Mouse (Mus musculus) neural tube, embryonic 12.5 days (tissue): ENCODE measurements around the gene Ccdc65. TPM values are rescaled to one million over a fixed set of nuclear protein-coding genes. Genes with fewer than 3 reads are reported as not detected.

Experiments used
- ATAC-seq: fragments of 200-750 bp; cut with Nextera tagmentation; 2 replicates; pipeline ENCODE4 v1.8.0; 2017; ENCODE audit warnings: low read depth, mild to moderate bottlenecking, moderate TSS enrichment, moderate library complexity; ENCODE audit not compliant: low FRiP score
- H3K27ac ChIP-seq: fragments of 300-500 bp; sonication (generic); 2 replicates; pipeline ENCODE4 v1.5.1; 2016
- H3K27me3 ChIP-seq: fragments of 300-500 bp; sonication (generic); replicated peaks from 2 replicates; pipeline ENCODE4 v1.6.1; 2016; ENCODE audit warnings: mild to moderate bottlenecking
- H3K36me3 ChIP-seq: fragments of 300-500 bp; sonication (generic); 2 replicates; pipeline ENCODE4 v1.6.1; 2016; ENCODE audit warnings: mild to moderate bottlenecking
- H3K4me1 ChIP-seq: fragments of 300-500 bp; sonication (generic); 2 replicates; pipeline ENCODE4 v1.6.1; 2016
- H3K4me2 ChIP-seq: fragments of 300-500 bp; sonication (generic); replicated peaks from 2 replicates; pipeline ENCODE4 v1.6.1; 2016; ENCODE audit warnings: mild to moderate bottlenecking
- H3K4me3 ChIP-seq: fragments of 300-500 bp; sonication (generic); 2 replicates; pipeline ENCODE4 v1.5.1; 2016
- H3K9ac ChIP-seq: fragments of 300-500 bp; sonication (generic); 2 replicates; pipeline ENCODE4 v1.6.1; 2016; ENCODE audit warnings: mild to moderate bottlenecking
- H3K9me3 ChIP-seq: fragments of 300-500 bp; sonication (generic); 2 replicates; pipeline ENCODE4 v1.6.1; 2016; ENCODE audit warnings: mild to moderate bottlenecking
- WGBS: fragments of 180-500 bp; shearing (Covaris S2); methylation state at CpG from one replicate; pipeline ENCODE4 v1.1.7; 2016; 5-methylcytosine and 5-hydroxymethylcytosine counted together
- polyA plus RNA-seq: library from polyadenylated mRNA; unstranded; fragments of >200 nt; fragmentation: Nextera tagmentation; extraction: Ambion mirVana; gene quantifications from 2 replicates; pipeline ENCODE4 v1.2.1, GENCODE M21; 2016

Ccdc65 gene
- polyA plus RNA-seq, 1 experiment from 2014 or later: 2.3 TPM

- WGBS: under 1% methylated on average over 37 of the region's 37 CpGs
- no peaks in the 10 kb centered on the region for H3K36me3 ChIP-seq
These were observed 30.9 kb upstream of the Ccdc65 start, which contains the start of gene Rnd1 for GRCm38 (mm10) chr15:98676940-98677728. Gene Rnd1 (minus strand): TSS chr15:98677461.

DNA sequence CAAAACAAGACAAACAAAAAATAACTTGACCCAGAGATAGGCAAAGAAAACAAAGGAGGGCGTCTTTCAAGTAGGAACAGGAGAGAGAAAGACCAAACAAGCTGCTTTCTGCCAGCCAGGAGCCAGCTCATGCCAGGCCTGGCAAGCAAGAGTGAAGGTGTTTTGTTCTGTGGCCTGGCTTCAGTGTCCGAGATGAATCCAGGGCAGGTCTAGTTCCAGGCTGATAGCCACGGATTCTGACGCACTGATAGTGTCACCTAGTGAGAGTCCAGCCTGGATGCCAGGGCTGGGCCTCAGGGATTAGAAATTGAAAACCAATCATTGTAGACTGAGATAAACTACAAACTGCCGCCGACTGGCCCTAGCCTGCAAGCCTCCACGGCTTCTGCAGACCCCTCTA, 30.0 kb upstream of the Ccdc65 start:
- H3K27ac ChIP-seq: no peak overlapping the region
- 80% methylated on average over 7 of the region's 7 CpGs for WGBS
- H3K9ac ChIP-seq: no peak overlapping the region
- no peak for ATAC-seq
- H3K9me3 ChIP-seq: no peaks in the 10 kb centered on the region
- H3K4me2 ChIP-seq: peak overlapping the region; percentile 94; the same call in 1 of the 2 replicates
- H3K36me3 ChIP-seq: no peaks in the 10 kb centered on the region
- peaks cover 43% of the 10 kb centered on the region for H3K4me1 ChIP-seq
- H3K4me3 ChIP-seq: no peak overlapping the region
- peaks cover 6% of the 10 kb centered on the region; the same call in 1 of the 2 replicates for H3K27me3 ChIP-seq

More at GRCm38 (mm10) chr15:98676940-98677728, 30.9 kb upstream of the Ccdc65 start, which contains the start of gene Rnd1:
- ATAC-seq: peak; percentile 92
- H3K4me3 ChIP-seq: peak within 1 kb of the TSS; percentile 52
- H3K27ac ChIP-seq: no peak within 1 kb of the TSS
- peaks cover 43% of the 10 kb centered on the region for H3K4me1 ChIP-seq
- H3K4me2 ChIP-seq: peak within 1 kb of the TSS; percentile 94
- peaks cover 6% of the 10 kb centered on the region; the same call in 1 of the 2 replicates for H3K27me3 ChIP-seq
- no peaks in the 10 kb centered on the region for H3K9me3 ChIP-seq
- peak within 1 kb of the TSS; percentile 57 for H3K9ac ChIP-seq

- 88% methylated on average over 8 of the region's 8 CpGs for WGBS
- H3K4me2 ChIP-seq: no peak overlapping the region
- H3K4me3 ChIP-seq: no peak overlapping the region
- H3K9me3 ChIP-seq: no peaks in the 10 kb centered on the region
- no peak overlapping the region for H3K27ac ChIP-seq
- ATAC-seq: no peak
- H3K9ac ChIP-seq: no peak overlapping the region
- peaks cover 6% of the 10 kb centered on the region; the same call in 1 of the 2 replicates for H3K27me3 ChIP-seq
- H3K36me3 ChIP-seq: no peaks in the 10 kb centered on the region
- peaks cover 22% of the 10 kb centered on the region for H3K4me1 ChIP-seq
These were observed 27.3 kb upstream of the Ccdc65 start for GRCm38 (mm10) chr15:98680660-98681059.

GRCm38 (mm10) chr15:98681633-98682032, 26.4 kb upstream of the Ccdc65 start:
- H3K4me1 ChIP-seq: peaks cover 13% of the 10 kb centered on the region
- H3K27ac ChIP-seq: no peak overlapping the region
- no peak overlapping the region for H3K4me2 ChIP-seq
- no peak overlapping the region for H3K9ac ChIP-seq
- 84% methylated on average over 7 of the region's 7 CpGs for WGBS
- no peaks in the 10 kb centered on the region; the same call in 1 of the 2 replicates for H3K27me3 ChIP-seq
- H3K4me3 ChIP-seq: no peak overlapping the region
- no peak for ATAC-seq
- no peaks in the 10 kb centered on the region for H3K36me3 ChIP-seq
- H3K9me3 ChIP-seq: no peaks in the 10 kb centered on the region

DNA sequence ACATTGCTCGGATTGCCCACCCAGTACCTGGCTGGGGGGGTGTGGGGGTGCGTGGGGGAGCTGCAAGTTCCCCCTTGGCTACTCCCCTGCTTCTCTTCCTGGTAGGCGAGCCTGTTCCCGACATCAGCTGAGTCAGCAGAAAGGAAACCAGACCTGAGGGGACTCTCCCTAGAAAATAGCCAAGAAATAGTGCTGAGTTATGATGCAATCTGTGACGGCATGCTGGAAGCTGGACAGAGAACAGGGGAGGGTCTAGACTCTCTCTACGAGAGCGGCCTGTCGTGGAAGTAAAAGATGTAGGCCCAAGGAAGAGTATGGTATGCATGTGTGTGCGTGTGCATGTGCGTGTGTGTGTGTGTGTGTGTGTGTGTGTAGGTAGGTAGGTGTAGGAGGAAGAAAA, 24.8 kb upstream of the Ccdc65 start:
- Histone ChIP-seq H3K9me3 (no peaks in the 10 kb centered on the region), H3K36me3 (no peaks in the 10 kb centered on the region), H3K4me1 (no peaks in the 10 kb centered on the region), H3K4me2 (no peak overlapping the region), H3K4me3 (no peak overlapping the region), H3K27ac (no peak overlapping the region), H3K9ac (no peak overlapping the region), H3K27me3 (no peaks in the 10 kb centered on the region; the same call in 1 of the 2 replicates)
- no peak for ATAC-seq
- WGBS: 68% methylated on average over 10 of the region's 10 CpGs

DNA sequence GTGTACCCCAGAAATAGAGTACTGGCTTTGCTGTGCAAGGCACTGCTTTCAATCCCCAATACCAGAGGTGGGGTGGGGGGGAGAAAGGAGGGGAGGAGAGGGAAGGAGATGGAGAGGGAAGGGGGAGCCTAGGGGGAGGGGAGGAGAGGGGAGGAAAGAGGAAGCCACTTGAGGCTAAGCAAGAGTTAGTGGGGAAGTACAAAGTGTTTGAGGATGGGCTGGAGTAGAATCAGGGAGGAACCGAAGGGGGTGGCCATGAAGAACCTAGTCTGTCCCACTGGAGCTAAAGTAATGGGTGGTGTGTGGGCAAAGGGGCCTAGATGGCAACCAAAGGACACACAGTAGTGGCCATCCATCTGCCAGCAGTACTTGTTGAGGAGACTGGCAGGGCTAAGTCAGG, 24.3 kb upstream of the Ccdc65 start:
- Histone ChIP-seq H3K9ac (no peak overlapping the region), H3K27me3 (no peaks in the 10 kb centered on the region; the same call in 1 of the 2 replicates), H3K4me2 (no peak overlapping the region), H3K4me1 (no peaks in the 10 kb centered on the region), H3K4me3 (no peak overlapping the region), H3K36me3 (no peaks in the 10 kb centered on the region), H3K9me3 (no peaks in the 10 kb centered on the region), H3K27ac (no peak overlapping the region)
- no peak for ATAC-seq
- 79% methylated on average over 1 of the region's 1 CpGs for WGBS

- ATAC-seq: no peak
- Histone ChIP-seq H3K9me3 (no peaks in the 10 kb centered on the region), H3K9ac (no peak overlapping the region), H3K4me2 (no peak overlapping the region), H3K27ac (no peak overlapping the region), H3K4me1 (peaks cover 4% of the 10 kb centered on the region), H3K4me3 (no peak overlapping the region), H3K27me3 (no peaks in the 10 kb centered on the region; the same call in 1 of the 2 replicates), H3K36me3 (no peaks in the 10 kb centered on the region)
- WGBS: 69% methylated on average over 3 of the region's 3 CpGs
These were observed 22.1 kb upstream of the Ccdc65 start for GRCm38 (mm10) chr15:98685926-98686325.

- Histone ChIP-seq H3K4me3 (no peak overlapping the region), H3K27me3 (no peaks in the 10 kb centered on the region), H3K27ac (no peak overlapping the region), H3K9ac (no peak overlapping the region), H3K9me3 (no peaks in the 10 kb centered on the region), H3K36me3 (no peaks in the 10 kb centered on the region), H3K4me1 (peaks cover 17% of the 10 kb centered on the region), H3K4me2 (no peak overlapping the region)
- ATAC-seq: no peak
- WGBS: 84% methylated on average over 2 of the region's 2 CpGs
These were observed 18.3 kb upstream of the Ccdc65 start for GRCm38 (mm10) chr15:98689682-98690081.

DNA sequence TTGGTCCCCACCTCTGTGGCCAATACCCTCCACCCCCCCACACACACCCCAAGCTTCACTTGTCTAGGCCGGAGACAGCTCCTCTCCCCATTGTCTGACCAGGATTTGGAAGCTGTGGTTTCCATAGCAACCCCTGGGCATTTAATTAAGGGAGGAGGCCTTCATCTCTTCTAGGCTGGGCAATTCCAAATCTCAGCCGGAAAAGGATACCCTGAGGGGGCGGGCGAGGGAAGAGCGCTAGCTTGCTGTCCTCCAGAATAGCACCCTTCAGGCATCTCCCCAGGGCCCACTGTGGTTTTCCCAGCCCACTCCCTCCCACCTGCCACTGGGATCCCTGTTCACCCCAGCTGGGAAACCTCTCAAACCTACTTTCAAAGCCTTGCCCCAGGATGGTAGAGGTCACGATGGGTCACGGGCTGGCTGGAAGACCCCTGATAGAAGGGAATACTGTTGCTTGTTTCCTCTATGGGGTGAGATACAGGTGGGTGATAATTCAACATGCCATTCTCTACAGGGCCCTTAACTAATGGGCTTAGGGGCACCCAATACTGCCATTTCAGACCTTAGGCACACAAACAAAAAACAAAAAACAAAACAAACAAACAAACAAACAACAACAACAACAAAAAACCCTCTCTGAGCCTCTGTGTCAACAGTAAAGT, 16.4 kb upstream of the Ccdc65 start:
- Histone ChIP-seq H3K27ac (no peak overlapping the region), H3K4me3 (no peak overlapping the region), H3K36me3 (no peaks in the 10 kb centered on the region), H3K4me1 (peaks cover 17% of the 10 kb centered on the region), H3K9ac (no peak overlapping the region), H3K27me3 (no peaks in the 10 kb centered on the region), H3K4me2 (peak overlapping the region; percentile 10), H3K9me3 (no peaks in the 10 kb centered on the region)
- ATAC-seq: 0 out of 2 replicates have a peak, but pooled peaks have one; percentile 48
- WGBS: 16% methylated on average over 7 of the region's 7 CpGs

GRCm38 (mm10) chr15:98692171-98692715, 15.8 kb upstream of the Ccdc65 start:
- Histone ChIP-seq H3K9me3 (no peaks in the 10 kb centered on the region), H3K4me2 (no peak overlapping the region), H3K27ac (no peak overlapping the region), H3K36me3 (no peaks in the 10 kb centered on the region), H3K27me3 (no peaks in the 10 kb centered on the region), H3K4me1 (peaks cover 17% of the 10 kb centered on the region), H3K4me3 (no peak overlapping the region), H3K9ac (no peak overlapping the region)
- ATAC-seq: no peak
- WGBS: 52% methylated on average over 11 of the region's 11 CpGs

- H3K27me3 ChIP-seq: peaks cover 12% of the 10 kb centered on the region
- H3K9me3 ChIP-seq: no peaks in the 10 kb centered on the region
- H3K36me3 ChIP-seq: no peaks in the 10 kb centered on the region
- WGBS: 45% methylated on average over 9 of the region's 9 CpGs
- no peak overlapping the region for H3K4me2 ChIP-seq
- no peak overlapping the region for H3K9ac ChIP-seq
- ATAC-seq: no peak
- H3K4me1 ChIP-seq: peaks cover 15% of the 10 kb centered on the region
- no peak overlapping the region for H3K4me3 ChIP-seq
- H3K27ac ChIP-seq: no peak overlapping the region
These were observed 12.3 kb upstream of the Ccdc65 start for GRCm38 (mm10) chr15:98695726-98696125.

GRCm38 (mm10) chr15:98696216-98696615, 11.8 kb upstream of the Ccdc65 start:
- Histone ChIP-seq H3K36me3 (no peaks in the 10 kb centered on the region), H3K4me2 (0 out of 2 replicates have a peak overlapping the region, but pooled peaks have one; percentile 9), H3K4me3 (no peak overlapping the region), H3K4me1 (peaks cover 10% of the 10 kb centered on the region), H3K9ac (no peak overlapping the region), H3K27ac (no peak overlapping the region), H3K9me3 (no peaks in the 10 kb centered on the region), H3K27me3 (peaks cover 17% of the 10 kb centered on the region)
- WGBS: 57% methylated on average over 8 of the region's 8 CpGs
- no peak for ATAC-seq
